Mouse (Mus musculus) layer of hippocampus, adult 2 months (tissue): ENCODE measurements around the gene Itgax. TPM values are rescaled to one million over a fixed set of nuclear protein-coding genes. Genes with fewer than 3 reads are reported as not detected.

ENCODE experiments used
- DNase-seq, 2 experiments: peaks; one replicate each; pipeline ENCODE4 v3.0.0; 2022; ENCODE audit warnings: low spot score in 2 of 2
- H3K27ac ChIP-seq: fragments of 200-600 bp; 2 replicates; pipeline ENCODE4 v1.8.1; 2022
- H3K4me3 ChIP-seq: fragments of 200-600 bp; 2 replicates; pipeline ENCODE4 v1.8.1; 2022; ENCODE audit warnings: mild to moderate bottlenecking
- CTCF ChIP-seq: fragments of 200-600 bp; conservative IDR thresholded peaks from 2 replicates; pipeline ENCODE4 v1.8.1; 2022; ENCODE audit warnings: antibody characterized with exemption, mild to moderate bottlenecking, moderate library complexity
- long read RNA-seq, 2 experiments: library from polyadenylated mRNA; stranded (forward); transcript quantifications; one replicate each; pipeline ENCODE4 v2.0.0; 2021; ENCODE audit warnings: borderline mapping rate in 2 of 2
- total RNA-seq, 2 experiments: library from RNA; stranded (reverse); gene quantifications; 2 replicates each; pipeline ENCODE4 v1.2.3; 2021

Itgax gene
- total RNA-seq = under 1 TPM in 1 of 2 experiments, not detected in 1; 0.10 TPM
- long read RNA-seq, experiment 1 = 0 reads
- long read RNA-seq, experiment 2 = 0 reads

- H3K27ac ChIP-seq = no peak within 1 kb of the TSS
- no peak for TF ChIP-seq CTCF
Observed at GRCm38 (mm10) chr7:128128741-128129720, at the start of gene Itgax. TSS of gene Itgax (plus strand) at chr7:128129547.

GRCm38 (mm10) chr7:128080012-128080411 is 49.3 kb upstream of the Itgax start:
- H3K4me3 ChIP-seq = no peak overlapping the region
- no peak for TF ChIP-seq CTCF
- H3K27ac ChIP-seq = no peak overlapping the region
- DNase-seq = no peak

More at GRCm38 (mm10) chr7:128128741-128129720, at the start of gene Itgax:
- no peak for DNase-seq
- no peak within 1 kb of the TSS for H3K4me3 ChIP-seq

GRCm38 (mm10) chr7:128089141-128089540 is 40.2 kb upstream of the Itgax start:
- TF ChIP-seq CTCF = no peak
- H3K27ac ChIP-seq = no peak overlapping the region
- H3K4me3 ChIP-seq = no peak overlapping the region
- peak in 1 of 2 experiments; percentile 13 for DNase-seq

- Histone ChIP-seq H3K27ac (no peak overlapping the region), H3K4me3 (no peak overlapping the region)
- DNase-seq = no peak
- TF ChIP-seq CTCF = peak; percentile 54; the same call in 1 of the 2 replicates
Observed at GRCm38 (mm10) chr7:128098135-128098534, 31.2 kb upstream of the Itgax start.

DNA sequence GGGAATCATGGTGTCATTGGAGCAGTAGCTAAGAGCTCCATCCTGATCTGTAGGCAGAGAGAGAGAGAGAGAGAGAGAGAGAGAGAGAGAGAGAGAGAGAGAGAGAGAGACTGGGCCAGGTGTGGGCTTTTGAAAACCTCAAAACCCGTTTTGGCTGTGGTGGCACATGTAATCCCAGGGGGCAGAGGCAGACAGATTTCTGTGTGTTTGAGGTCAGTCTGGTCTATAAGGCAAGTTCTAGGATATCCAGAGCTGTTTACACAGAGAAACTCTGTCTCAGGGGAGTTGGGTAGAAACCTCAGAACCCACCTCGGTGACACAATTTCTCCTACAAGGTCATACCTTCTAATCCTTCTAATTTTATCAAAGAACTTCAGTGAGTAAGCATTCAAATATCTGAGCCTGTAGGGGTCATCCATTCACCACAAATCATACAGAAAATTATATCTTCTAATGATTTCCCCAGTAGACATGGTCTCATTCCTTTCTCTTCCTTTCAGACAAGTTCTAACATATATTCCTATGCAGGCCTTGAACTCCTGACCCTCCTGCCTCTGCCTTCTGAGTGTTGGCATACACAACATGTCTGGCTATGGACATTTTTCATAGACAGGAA is 28.5 kb upstream of the Itgax start:
- H3K4me3 ChIP-seq = no peak overlapping the region
- no peak overlapping the region for H3K27ac ChIP-seq
- peak; percentile 43 for TF ChIP-seq CTCF
- DNase-seq = no peak

- DNase-seq = peak; percentile 45 to 66
- TF ChIP-seq CTCF = peak; percentile 49
Observed at GRCm38 (mm10) chr7:128105246-128105645, 24.1 kb upstream of the Itgax start.

GRCm38 (mm10) chr7:128107462-128107861 is 21.9 kb upstream of the Itgax start:
- no peak for TF ChIP-seq CTCF
- no peak for DNase-seq
- Histone ChIP-seq H3K4me3 (no peak overlapping the region), H3K27ac (no peak overlapping the region)

More at GRCm38 (mm10) chr7:128105246-128105645, 24.1 kb upstream of the Itgax start:
- Histone ChIP-seq H3K27ac (no peak overlapping the region), H3K4me3 (no peak overlapping the region)

DNA sequence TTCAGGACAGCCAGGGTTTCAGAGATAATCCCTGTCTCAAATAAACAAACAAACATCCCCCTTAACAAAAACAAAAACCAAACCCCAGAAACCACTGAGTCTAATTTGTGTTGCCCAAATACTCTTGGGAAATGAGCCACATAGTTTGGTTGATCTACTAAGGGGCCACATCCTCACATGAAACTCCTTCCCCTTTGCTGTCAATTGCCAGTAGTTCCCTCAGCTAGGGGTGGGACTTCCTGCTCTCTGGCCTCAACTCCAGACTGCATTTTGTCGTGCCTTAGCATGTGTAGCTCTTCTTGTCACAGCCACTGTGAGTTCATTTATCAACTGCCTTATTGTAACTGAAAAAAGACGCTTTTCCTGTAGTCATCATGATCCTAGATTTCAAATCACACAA is 19.0 kb upstream of the Itgax start:
- TF ChIP-seq CTCF = no peak
- H3K27ac ChIP-seq = no peak overlapping the region
- no peak for DNase-seq
- no peak overlapping the region for H3K4me3 ChIP-seq

- DNase-seq = no peak
- TF ChIP-seq CTCF = no peak
- Histone ChIP-seq H3K27ac (no peak overlapping the region), H3K4me3 (no peak overlapping the region)
Observed at GRCm38 (mm10) chr7:128112131-128112530, 17.2 kb upstream of the Itgax start.

- DNase-seq = no peak
- H3K27ac ChIP-seq = no peak overlapping the region
- H3K4me3 ChIP-seq = no peak overlapping the region
- TF ChIP-seq CTCF = no peak
Observed at GRCm38 (mm10) chr7:128114371-128115105, 14.8 kb upstream of the Itgax start.

GRCm38 (mm10) chr7:128115211-128115958 is 14.0 kb upstream of the Itgax start:
- H3K4me3 ChIP-seq = no peak overlapping the region
- TF ChIP-seq CTCF = no peak
- H3K27ac ChIP-seq = no peak overlapping the region
- DNase-seq = no peak

GRCm38 (mm10) chr7:128116396-128116795 is 13.0 kb upstream of the Itgax start:
- TF ChIP-seq CTCF = no peak
- Histone ChIP-seq H3K4me3 (no peak overlapping the region), H3K27ac (no peak overlapping the region)
- no peak for DNase-seq
